Mouse (Mus musculus): ENCODE results near the gene Naf1. TPM values are rescaled to one million over a fixed set of nuclear protein-coding genes. Genes with fewer than 3 reads are reported as not detected.

Gene Naf1
- polyA plus RNA-seq, 1 experiment from 2014 or later: 1.8 TPM

GRCm38 (mm10) chr8:66906116-66906515 is 46.1 kb downstream of the Naf1 start:
- peaks cover 30% of the 10 kb centered on the region for H3K4me1 ChIP-seq
- no peak overlapping the region for H3K4me2 ChIP-seq
- H3K9ac ChIP-seq: no peak overlapping the region
- no peak overlapping the region for H3K4me3 ChIP-seq
- no peaks in the 10 kb centered on the region for H3K9me3 ChIP-seq
- peak overlapping the region; percentile 36; the same call in 1 of the 2 replicates for H3K27ac ChIP-seq (replicated peaks)
- H3K27me3 ChIP-seq (replicated peaks): no peaks in the 10 kb centered on the region
- no peak for ATAC-seq (ENCODE audit: extremely low read depth, insufficient number of reproducible peaks, low FRiP score, low TSS enrichment)
- WGBS: 76% methylated on average over 8 of the region's 8 CpGs
- no peaks in the 10 kb centered on the region for H3K36me3 ChIP-seq

GRCm38 (mm10) chr8:66910684-66911083 is 50.7 kb downstream of the Naf1 start:
- H3K4me3 ChIP-seq: peak overlapping the region; percentile 21; the same call in 1 of the 2 replicates
- H3K9me3 ChIP-seq: no peaks in the 10 kb centered on the region
- ATAC-seq (ENCODE audit: extremely low read depth, insufficient number of reproducible peaks, low FRiP score, low TSS enrichment): no peak
- H3K9ac ChIP-seq: peak overlapping the region; percentile 42; the same call in 1 of the 2 replicates
- peaks cover 11% of the 10 kb centered on the region for H3K4me1 ChIP-seq
- peak overlapping the region; percentile 80 for H3K27ac ChIP-seq (replicated peaks)
- WGBS: 20% methylated on average over 6 of the region's 6 CpGs
- H3K4me2 ChIP-seq: peak overlapping the region; percentile 63
- no peaks in the 10 kb centered on the region for H3K27me3 ChIP-seq (replicated peaks)
- no peaks in the 10 kb centered on the region for H3K36me3 ChIP-seq

- WGBS: 55% methylated on average over 14 of the region's 14 CpGs
- H3K27me3 ChIP-seq (replicated peaks): no peaks in the 10 kb centered on the region
- H3K27ac ChIP-seq (replicated peaks): no peak overlapping the region
- H3K9me3 ChIP-seq: no peaks in the 10 kb centered on the region
- no peak for ATAC-seq (ENCODE audit: extremely low read depth, insufficient number of reproducible peaks, low FRiP score, low TSS enrichment)
- no peak overlapping the region for H3K9ac ChIP-seq
- H3K4me1 ChIP-seq: peaks cover 10% of the 10 kb centered on the region
- no peaks in the 10 kb centered on the region for H3K36me3 ChIP-seq
- no peak overlapping the region for H3K4me3 ChIP-seq
- H3K4me2 ChIP-seq: no peak overlapping the region
Measured at GRCm38 (mm10) chr8:66913616-66914536, 53.9 kb downstream of the Naf1 start.

DNA sequence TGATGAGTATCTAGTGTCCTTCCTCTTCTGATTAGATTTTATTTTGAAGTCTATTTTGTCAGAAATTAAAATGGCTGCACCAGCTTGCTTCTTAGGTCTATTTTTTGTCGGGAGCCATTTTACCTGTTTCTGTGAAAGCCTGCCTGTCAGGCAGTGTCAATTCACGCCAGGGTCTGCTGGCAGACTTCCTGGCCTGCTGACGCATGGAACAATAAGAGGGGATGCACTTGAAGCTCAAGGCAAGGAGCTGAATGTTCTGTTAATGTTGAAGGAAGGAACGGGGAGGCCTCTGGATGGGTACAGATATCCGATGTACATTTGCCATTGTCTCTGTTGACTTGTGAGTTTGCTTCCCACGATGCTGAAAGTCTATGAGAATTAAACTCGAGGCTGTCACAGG is 56.0 kb downstream of the Naf1 start:
- Histone ChIP-seq H3K4me3 (no peak overlapping the region), H3K27ac (replicated peaks) (no peak overlapping the region), H3K27me3 (replicated peaks) (no peaks in the 10 kb centered on the region), H3K4me2 (no peak overlapping the region), H3K9me3 (no peaks in the 10 kb centered on the region), H3K4me1 (0 out of 2 replicates have a peak, but pooled peaks cover 3% of the 10 kb centered on the region), H3K9ac (no peak overlapping the region), H3K36me3 (no peaks in the 10 kb centered on the region)
- 51% methylated on average over 7 of the region's 7 CpGs for whole genome bisulfite sequencing
- ATAC-seq (ENCODE audit: extremely low read depth, insufficient number of reproducible peaks, low FRiP score, low TSS enrichment): no peak

- ATAC-seq (ENCODE audit: extremely low read depth, insufficient number of reproducible peaks, low FRiP score, low TSS enrichment): no peak
- H3K27me3 ChIP-seq (replicated peaks): no peaks in the 10 kb centered on the region
- H3K4me1 ChIP-seq: 0 out of 2 replicates have a peak, but pooled peaks cover 3% of the 10 kb centered on the region
- no peaks in the 10 kb centered on the region for H3K36me3 ChIP-seq
- H3K27ac ChIP-seq (replicated peaks): no peak overlapping the region
- no peaks in the 10 kb centered on the region for H3K9me3 ChIP-seq
- H3K9ac ChIP-seq: no peak overlapping the region
- no peak overlapping the region for H3K4me2 ChIP-seq
- H3K4me3 ChIP-seq: no peak overlapping the region
- 71% methylated on average over 6 of the region's 6 CpGs for WGBS
Measured at GRCm38 (mm10) chr8:66917695-66918467, 57.9 kb downstream of the Naf1 start.

GRCm38 (mm10) chr8:66918471-66918870 is 58.5 kb downstream of the Naf1 start:
- H3K9ac ChIP-seq: no peak overlapping the region
- 0 out of 2 replicates have a peak, but pooled peaks cover 3% of the 10 kb centered on the region for H3K4me1 ChIP-seq
- H3K36me3 ChIP-seq: no peaks in the 10 kb centered on the region
- WGBS: 58% methylated on average over 4 of the region's 4 CpGs
- H3K4me3 ChIP-seq: no peak overlapping the region
- H3K27me3 ChIP-seq (replicated peaks): no peaks in the 10 kb centered on the region
- no peak for ATAC-seq (ENCODE audit: extremely low read depth, insufficient number of reproducible peaks, low FRiP score, low TSS enrichment)
- H3K9me3 ChIP-seq: no peaks in the 10 kb centered on the region
- H3K4me2 ChIP-seq: no peak overlapping the region
- H3K27ac ChIP-seq (replicated peaks): no peak overlapping the region

GRCm38 (mm10) chr8:66933746-66934145 is 73.7 kb downstream of the Naf1 start:
- H3K27me3 ChIP-seq (replicated peaks): no peaks in the 10 kb centered on the region
- H3K9ac ChIP-seq: no peak overlapping the region
- no peaks in the 10 kb centered on the region for H3K4me1 ChIP-seq
- no peak overlapping the region for H3K4me2 ChIP-seq
- no peaks in the 10 kb centered on the region for H3K36me3 ChIP-seq
- H3K9me3 ChIP-seq: peaks cover 4% of the 10 kb centered on the region; the same call in 1 of the 2 replicates
- no peak overlapping the region for H3K4me3 ChIP-seq
- H3K27ac ChIP-seq (replicated peaks): no peak overlapping the region
- ATAC-seq (ENCODE audit: extremely low read depth, insufficient number of reproducible peaks, low FRiP score, low TSS enrichment): no peak
- WGBS: 80% methylated on average over 4 of the region's 4 CpGs

DNA sequence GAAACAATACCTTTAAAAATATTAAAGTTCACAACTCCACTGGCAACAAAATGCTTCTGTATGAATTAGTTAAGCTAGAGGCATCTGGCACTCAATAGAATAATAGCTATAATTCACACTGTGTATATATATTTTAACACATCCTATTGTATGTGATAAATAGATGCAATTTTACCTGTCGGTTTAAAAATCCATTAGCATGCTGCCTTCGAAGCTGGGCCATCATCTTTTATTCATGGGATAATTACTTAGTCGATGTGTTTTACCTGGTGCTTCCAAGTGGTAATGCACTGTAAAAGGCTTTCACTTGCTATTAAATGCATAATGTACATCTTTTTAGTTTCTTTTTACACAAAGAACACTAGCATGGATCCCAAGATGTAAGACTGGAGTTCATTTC is 76.2 kb downstream of the Naf1 start:
- H3K27me3 ChIP-seq (replicated peaks): no peaks in the 10 kb centered on the region
- H3K36me3 ChIP-seq: no peaks in the 10 kb centered on the region
- H3K9me3 ChIP-seq: peaks cover 4% of the 10 kb centered on the region; the same call in 1 of the 2 replicates
- H3K4me1 ChIP-seq: no peaks in the 10 kb centered on the region
- H3K27ac ChIP-seq (replicated peaks): no peak overlapping the region
- no peak overlapping the region for H3K4me2 ChIP-seq
- 66% methylated on average over 3 of the region's 3 CpGs for WGBS
- H3K4me3 ChIP-seq: no peak overlapping the region
- H3K9ac ChIP-seq: no peak overlapping the region
- ATAC-seq (ENCODE audit: extremely low read depth, insufficient number of reproducible peaks, low FRiP score, low TSS enrichment): no peak

Other genes starting within 250 kb of the Naf1 start
- not detected in 2 replicates for gene Npy5r, start 172.1 kb upstream of the Naf1 start, polyA plus RNA-seq (2015; fragmentation: Nextera tagmentation; extraction: Ambion mirVana)
- 1.5 and 1.8 TPM in 2 replicates for gene Npy1r, start 163.0 kb upstream of the Naf1 start, polyA plus RNA-seq (2015; fragmentation: Nextera tagmentation; extraction: Ambion mirVana)